Mouse (Mus musculus) ovary, postnatal 14 days (tissue): Measurements from ENCODE around the gene Efna2.

Source experiments
- DNase-seq: peaks from one replicate; pipeline ENCODE4 v3.0.0; 2022; ENCODE audit warnings: low spot score

Efna2 gene

GRCm38 (mm10) chr10:80141786-80142529 lies 37.3 kb upstream of the Efna2 start:
- DNase-seq: no peak

GRCm38 (mm10) chr10:80142530-80142925 lies 36.8 kb upstream of the Efna2 start:
- DNase-seq: no peak

GRCm38 (mm10) chr10:80143664-80144063 lies 35.6 kb upstream of the Efna2 start:
- DNase-seq: no peak

GRCm38 (mm10) chr10:80144159-80144558 lies 35.1 kb upstream of the Efna2 start:
- DNase-seq: no peak

GRCm38 (mm10) chr10:80144864-80145838 lies 34.1 kb upstream of the Efna2 start:
- no peak for DNase-seq

- DNase-seq: no peak
These were observed 33.4 kb upstream of the Efna2 start for GRCm38 (mm10) chr10:80145896-80146295.

- DNase-seq: no peak
These were observed 32.7 kb upstream of the Efna2 start for GRCm38 (mm10) chr10:80146568-80147011.

- DNase-seq: no peak
These were observed 32.0 kb upstream of the Efna2 start for GRCm38 (mm10) chr10:80147146-80147718.

GRCm38 (mm10) chr10:80147719-80148601 lies 31.3 kb upstream of the Efna2 start, which contains the start of gene Midn:
Gene Midn, plus strand, starts transcription at chr10:80148272.
- no peak for DNase-seq

- peak; percentile 94 for DNase-seq
These were observed 30.5 kb upstream of the Efna2 start for GRCm38 (mm10) chr10:80148610-80149290.

- DNase-seq: peak; percentile 91
These were observed 29.7 kb upstream of the Efna2 start for GRCm38 (mm10) chr10:80149291-80150225.

GRCm38 (mm10) chr10:80150226-80151210 lies 28.8 kb upstream of the Efna2 start:
- DNase-seq: no peak

GRCm38 (mm10) chr10:80151211-80152034 lies 27.9 kb upstream of the Efna2 start:
- no peak for DNase-seq

GRCm38 (mm10) chr10:80152071-80152872 lies 27.0 kb upstream of the Efna2 start:
- no peak for DNase-seq

GRCm38 (mm10) chr10:80152873-80153260 lies 26.4 kb upstream of the Efna2 start:
- DNase-seq: no peak

- no peak for DNase-seq
These were observed 25.6 kb upstream of the Efna2 start for GRCm38 (mm10) chr10:80153713-80154112.

GRCm38 (mm10) chr10:80154384-80154783 lies 24.9 kb upstream of the Efna2 start:
- DNase-seq: no peak
